Comparison of ENCODE assay signal across 8 mouse cellular contexts in genomic region chr12:24650415-24651062, GRCm38 (mm10). TPM values are rescaled to one million over a fixed set of nuclear protein-coding genes. Genes with fewer than 3 reads are reported as not detected.
DNase-seq lines count a peak whose midpoint lies in the region; ATAC-seq and TF ChIP-seq lines count a peak whose summit lies in the region.

No protein-coding gene starts in this region.

- no peak for TF ChIP-seq POLR2A in cortical plate, adult 2 months (IDR thresholded peaks at IDR 0.05; ENCODE audit: extremely low read depth, insufficient read depth, low read length)

- 0 out of 2 replicates have a peak, but pooled peaks have one; percentile 2 for TF ChIP-seq CTCF in layer of hippocampus, adult 2 months (conservative IDR thresholded peaks at IDR 0.05)
- no peak for TF ChIP-seq CTCF in cortical plate, adult 2 months (IDR thresholded peaks at IDR 0.05; ENCODE audit: extremely low read depth, insufficient read depth, low read length)

- H3K27ac ChIP-seq in layer of hippocampus, adult 2 months, result peak overlapping the region; percentile 96
- peak overlapping the region; percentile 54 for H3K27ac ChIP-seq in cortical plate, adult 2 months (ENCODE audit: insufficient read depth, low read length)
- H3K27ac ChIP-seq in hindbrain, embryonic 14.5 days, result peak overlapping the region; percentile 96
- H3K27ac ChIP-seq in midbrain, embryonic 16.5 days (ENCODE audit: low read length), result peak overlapping the region; percentile 90

- H3K4me3 ChIP-seq in layer of hippocampus, adult 2 months, result peak overlapping the region; percentile 94
- H3K4me3 ChIP-seq in cortical plate, adult 2 months (ENCODE audit: insufficient read depth, low read length), result peak overlapping the region; percentile 68
- peak overlapping the region; percentile 92 for H3K4me3 ChIP-seq in hindbrain, embryonic 14.5 days (replicated peaks; ENCODE audit: low read length)
- H3K4me3 ChIP-seq in midbrain, embryonic 16.5 days (ENCODE audit: low read depth, low read length), result peak overlapping the region; percentile 91

- H3K4me1 ChIP-seq in cortical plate, adult 2 months (ENCODE audit: control insufficient read depth, insufficient read depth, low read length), result peaks cover 5% of the 10 kb centered on the region
- H3K4me1 ChIP-seq in hindbrain, embryonic 14.5 days (replicated peaks; ENCODE audit: control insufficient read depth, insufficient read depth, low read length), result peaks cover 19% of the 10 kb centered on the region
- H3K4me1 ChIP-seq in midbrain, embryonic 16.5 days (ENCODE audit: control insufficient read depth, insufficient read depth, low read length), result peaks cover 21% of the 10 kb centered on the region

- 4% methylated on average over 22 of the region's 22 CpGs for WGBS in hindbrain, embryonic 14.5 days
- 4% methylated on average over 22 of the region's 22 CpGs for WGBS in midbrain, embryonic 16.5 days

- peak overlapping the region; percentile 70 for H3K4me2 ChIP-seq in hindbrain, embryonic 14.5 days (replicated peaks)
- H3K4me2 ChIP-seq in midbrain, embryonic 16.5 days (ENCODE audit: low read length), result peak overlapping the region; percentile 75

- DNase-seq in layer of hippocampus, adult 2 months (ENCODE audit: low spot score in 2 of 2), result no peak
- DNase-seq in layer of hippocampus, postnatal 36 days, result no peak
- DNase-seq in hindbrain, embryonic 14.5 days (ENCODE audit: low spot score), result peak; percentile 29
- no peak for DNase-seq in adrenal gland, postnatal 10 days
- no peak for DNase-seq in adrenal gland, postnatal 14 days

- H3K9ac ChIP-seq in hindbrain, embryonic 14.5 days, result peak overlapping the region; percentile 97
- peak overlapping the region; percentile 97 for H3K9ac ChIP-seq in midbrain, embryonic 16.5 days (ENCODE audit: low read depth, low read length)

- peak; percentile 12; the same call in 1 of the 2 replicates for ATAC-seq in hindbrain, embryonic 14.5 days (ENCODE audit: low FRiP score)
- peak; percentile 22 for ATAC-seq in midbrain, embryonic 16.5 days
- no peak; the same call in 1 of the 2 replicates for ATAC-seq in frontal cortex, adult (ENCODE audit: low TSS enrichment)

- peaks cover 15% of the 10 kb centered on the region for H3K36me3 ChIP-seq in hindbrain, embryonic 14.5 days (replicated peaks; ENCODE audit: control insufficient read depth, insufficient read depth)
- peaks cover 8% of the 10 kb centered on the region; the same call in 1 of the 2 replicates for H3K36me3 ChIP-seq in midbrain, embryonic 16.5 days (ENCODE audit: control insufficient read depth, insufficient read depth, low read length)

- H3K9me3 ChIP-seq in hindbrain, embryonic 14.5 days (ENCODE audit: control insufficient read depth, low read length), result no peaks in the 10 kb centered on the region
- no peaks in the 10 kb centered on the region for H3K9me3 ChIP-seq in midbrain, embryonic 16.5 days (replicated peaks; ENCODE audit: control insufficient read depth, low read length, poor library complexity, severe bottlenecking)

- no peaks in the 10 kb centered on the region; the same call in 1 of the 2 replicates for H3K27me3 ChIP-seq in hindbrain, embryonic 14.5 days (ENCODE audit: control insufficient read depth, insufficient read depth, low read length)
- no peaks in the 10 kb centered on the region for H3K27me3 ChIP-seq in midbrain, embryonic 16.5 days (ENCODE audit: control insufficient read depth, insufficient read depth, low read depth, low read length)

RNA-seq across cellular contexts. Expression of gene Klf11, which starts 0.5 kb away (rescaled TPM):
- total RNA-seq in layer of hippocampus, adult 2 months (2021), result 1 to 10 TPM; 3.9 to 4.4 TPM
- total RNA-seq in layer of hippocampus, postnatal 36 days (2021), result 1 to 10 TPM; 3.4 to 3.9 TPM
- 6.7 and 7.2 TPM in 2 replicates for polyA plus RNA-seq in cortical plate, adult 2 months (2012; rRNA removed)
- polyA plus RNA-seq in hindbrain, embryonic 14.5 days (2014; fragmentation: Nextera tagmentation; extraction: Ambion mirVana), result 17.2 and 17.9 TPM in 2 replicates
- 21.4 and 22.6 TPM in 2 replicates for polyA plus RNA-seq in midbrain, embryonic 16.5 days (2015; fragmentation: Nextera tagmentation; extraction: Ambion mirVana)
- 10 to 100 TPM; 20.5 to 21.4 TPM for total RNA-seq in adrenal gland, postnatal 10 days (2021)
- 13.7 and 17.3 TPM in 2 replicates for total RNA-seq in adrenal gland, postnatal 14 days (2021)

RNA-seq across cellular contexts. Expression of gene Cys1, which starts 31.1 kb away (rescaled TPM):
- total RNA-seq in layer of hippocampus, adult 2 months (2021), result 10 to 100 TPM; 22.8 to 28.6 TPM
- 10 to 100 TPM; 30.9 to 39.8 TPM for total RNA-seq in layer of hippocampus, postnatal 36 days (2021)
- polyA plus RNA-seq in cortical plate, adult 2 months (2012; rRNA removed), result 13.7 and 14.7 TPM in 2 replicates
- 2.3 and 2.6 TPM in 2 replicates for polyA plus RNA-seq in hindbrain, embryonic 14.5 days (2014; fragmentation: Nextera tagmentation; extraction: Ambion mirVana)
- 1.6 and 1.8 TPM in 2 replicates for polyA plus RNA-seq in midbrain, embryonic 16.5 days (2015; fragmentation: Nextera tagmentation; extraction: Ambion mirVana)
- total RNA-seq in adrenal gland, postnatal 10 days (2021), result 1 to 10 TPM; 2.7 to 4.4 TPM
- 3.5 and 3.9 TPM in 2 replicates for total RNA-seq in adrenal gland, postnatal 14 days (2021)

RNA-seq across cellular contexts. Expression of gene Rrm2, which starts 57.5 kb away (rescaled TPM):
- total RNA-seq in layer of hippocampus, adult 2 months (2021), result 1 to 10 TPM; 2.0 to 2.2 TPM
- total RNA-seq in layer of hippocampus, postnatal 36 days (2021), result 1 to 10 TPM; 2.5 to 3.1 TPM
- 1.6 and 1.8 TPM in 2 replicates for polyA plus RNA-seq in cortical plate, adult 2 months (2012; rRNA removed)
- polyA plus RNA-seq in hindbrain, embryonic 14.5 days (2014; fragmentation: Nextera tagmentation; extraction: Ambion mirVana), result 42.8 and 52.5 TPM in 2 replicates
- polyA plus RNA-seq in midbrain, embryonic 16.5 days (2015; fragmentation: Nextera tagmentation; extraction: Ambion mirVana), result 37.5 and 41.4 TPM in 2 replicates
- total RNA-seq in adrenal gland, postnatal 10 days (2021), result 10 to 100 TPM; 43.7 to 50.5 TPM
- total RNA-seq in adrenal gland, postnatal 14 days (2021), result 42.1 and 56.4 TPM in 2 replicates

Comparison
In these comparisons a context has a peak if more than half of its experiments do, and no peak if none do; other contexts are left out.
1. RNA of gene Rrm2, which starts 57.5 kb away (total RNA-seq): 42.1 to 56.4 TPM in adrenal gland, postnatal 14 days and 43.7 to 50.5 TPM in adrenal gland, postnatal 10 days; 2.5 to 3.1 TPM in layer of hippocampus, postnatal 36 days and 2.0 to 2.2 TPM in layer of hippocampus, adult 2 months; every median in the first group is over 10 times any median in the second.
2. Peak in every context shown above with its lines, with median percentiles within 50 percentile points of each other: H3K27ac ChIP-seq and H3K4me3 ChIP-seq.